Mouse (Mus musculus) liver, adult 2 months (tissue): ENCODE results near the gene Slc10a7. TPM values are rescaled to one million over a fixed set of nuclear protein-coding genes. Genes with fewer than 3 reads are reported as not detected.
"Not testable (repeated sequence)": the region's sequence is repeated elsewhere in the genome, so short reads cannot be mapped to it uniquely, and the experiment has no call there.

Experiments
- DNase-seq: peaks from one replicate; pipeline ENCODE4 v3.0.0-alpha.2; 2011; ENCODE audit warnings: low read depth, low spot score; ENCODE audit errors: extremely low read depth
- H3K27ac ChIP-seq: fragments of 200-500 bp; replicated peaks from 2 replicates; pipeline ENCODE4 v1.5.1; 2012; ENCODE audit warnings: low read depth, mild to moderate bottlenecking, control low read depth, inconsistent platforms, low read length; ENCODE audit not compliant: insufficient read depth
- H3K27me3 ChIP-seq: fragments of 200-500 bp; 2 replicates; pipeline ENCODE4 v1.6.1; 2012; ENCODE audit warnings: mild to moderate bottlenecking, moderate library complexity, low read length, inconsistent platforms; ENCODE audit not compliant: control insufficient read depth, insufficient read depth
- H3K36me3 ChIP-seq: fragments of 200-500 bp; 2 replicates; pipeline ENCODE4 v1.6.1; 2012; ENCODE audit warnings: low read length, inconsistent platforms; ENCODE audit not compliant: control insufficient read depth, insufficient read depth
- H3K4me1 ChIP-seq: fragments of 200-500 bp; 2 replicates; pipeline ENCODE4 v1.6.1; 2011; ENCODE audit warnings: low read length; ENCODE audit not compliant: control insufficient read depth, insufficient read depth
- H3K4me3 ChIP-seq: fragments of 200-500 bp; 2 replicates; pipeline ENCODE4 v1.5.1; 2011; ENCODE audit warnings: low read depth, mild to moderate bottlenecking, control low read depth, low read length, moderate library complexity; ENCODE audit not compliant: insufficient read depth
- H3K79me2 ChIP-seq: fragments of 200-500 bp; 2 replicates; pipeline ENCODE4 v1.6.1; 2012; ENCODE audit warnings: inconsistent platforms, mild to moderate bottlenecking, low read length, moderate library complexity; ENCODE audit not compliant: control insufficient read depth, insufficient read depth
- H3K9ac ChIP-seq: fragments of 200-500 bp; 2 replicates; pipeline ENCODE4 v1.6.1; 2012; ENCODE audit warnings: low read depth, mild to moderate bottlenecking, control low read depth, inconsistent platforms, low read length
- CTCF ChIP-seq: fragments of 200-500 bp; IDR thresholded peaks from 2 replicates; pipeline ENCODE4 v1.5.1; 2011; ENCODE audit warnings: low read depth, low read length, control low read depth
- POLR2A ChIP-seq: fragments of 200-500 bp; IDR thresholded peaks from 2 replicates; pipeline ENCODE4 v1.6.1; 2011; ENCODE audit warnings: low read length, control low read depth; ENCODE audit not compliant: insufficient read depth; ENCODE audit errors: extremely low read depth
- WGBS: fragments of 180-500 bp; shearing (Covaris S2); methylation state at CpG from one replicate; pipeline ENCODE4 v1.1.7; 2018; 5-methylcytosine and 5-hydroxymethylcytosine counted together
- polyA plus RNA-seq: library from polyadenylated mRNA; depleted of rRNA; stranded (reverse); fragments of >200 nt; gene quantifications from 2 replicates; pipeline ENCODE4 v1.2.3, GENCODE M21; 2012
- total RNA-seq: library from RNA; depleted of rRNA; stranded (reverse); fragments of >200 nt; gene quantifications from 2 replicates; pipeline ENCODE4 v1.2.3, GENCODE M21; 2014

The Slc10a7 gene
- total and polyA plus RNA-seq, 2 experiments = 6.3 to 6.6 TPM

DNA sequence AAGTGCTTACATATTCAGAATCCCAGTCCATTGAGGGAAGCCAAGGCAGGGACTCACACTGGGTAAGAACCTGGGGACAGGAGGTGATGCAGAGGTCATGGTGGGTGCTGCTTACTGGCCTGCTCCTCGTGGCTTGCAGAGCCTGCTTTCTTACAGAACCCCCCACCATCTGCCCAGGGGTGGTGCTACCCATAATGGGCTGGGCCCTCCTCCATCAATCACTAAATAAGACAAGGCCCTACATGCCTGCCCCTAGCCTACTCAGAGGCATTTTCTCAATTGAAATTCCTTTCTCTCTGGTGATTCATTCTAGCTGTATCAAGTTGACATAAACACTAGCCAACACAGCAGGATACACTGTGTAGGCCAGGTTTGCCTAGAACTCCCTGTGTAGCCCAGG, 34.5 kb downstream of the Slc10a7 start:
- 70% methylated on average over 1 of the region's 1 CpGs for WGBS
- TF ChIP-seq CTCF = no peak
- no peak for TF ChIP-seq POLR2A
- Histone ChIP-seq H3K9ac (no peak overlapping the region), H3K27ac (no peak overlapping the region), H3K79me2 (no peaks in the 10 kb centered on the region; the same call in 1 of the 2 replicates), H3K27me3 (no peaks in the 10 kb centered on the region), H3K4me3 (no peak overlapping the region), H3K36me3 (peaks cover 2% of the 10 kb centered on the region; the same call in 1 of the 2 replicates), H3K4me1 (no peaks in the 10 kb centered on the region)
- DNase-seq = no peak

DNA sequence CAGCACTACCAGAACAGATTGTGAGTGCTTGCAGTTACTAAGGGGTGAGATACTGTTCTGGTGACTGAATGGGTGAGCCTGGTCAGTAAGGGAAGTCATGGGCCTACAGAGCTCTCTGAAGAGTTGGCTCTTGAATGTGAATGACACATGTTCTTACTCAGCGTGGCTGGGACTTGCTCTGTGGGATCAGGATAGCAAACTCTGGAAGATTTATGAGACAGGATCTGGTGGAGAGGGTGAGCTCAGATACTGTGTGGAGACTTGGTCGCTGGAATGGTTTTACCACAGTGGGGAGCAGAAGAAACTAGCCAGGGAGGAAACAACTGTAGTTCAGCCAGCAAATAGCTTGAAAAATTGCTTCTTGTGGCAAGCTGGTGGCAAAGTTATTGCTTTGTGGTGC, 35.4 kb downstream of the Slc10a7 start:
- Histone ChIP-seq H3K4me3 (no peak overlapping the region), H3K4me1 (no peaks in the 10 kb centered on the region), H3K9ac (no peak overlapping the region), H3K79me2 (no peaks in the 10 kb centered on the region; the same call in 1 of the 2 replicates), H3K27me3 (no peaks in the 10 kb centered on the region), H3K27ac (no peak overlapping the region), H3K36me3 (peaks cover 2% of the 10 kb centered on the region; the same call in 1 of the 2 replicates)
- WGBS = 87% methylated on average over 2 of the region's 2 CpGs
- TF ChIP-seq POLR2A (no peak), CTCF (no peak)
- no peak for DNase-seq

DNA sequence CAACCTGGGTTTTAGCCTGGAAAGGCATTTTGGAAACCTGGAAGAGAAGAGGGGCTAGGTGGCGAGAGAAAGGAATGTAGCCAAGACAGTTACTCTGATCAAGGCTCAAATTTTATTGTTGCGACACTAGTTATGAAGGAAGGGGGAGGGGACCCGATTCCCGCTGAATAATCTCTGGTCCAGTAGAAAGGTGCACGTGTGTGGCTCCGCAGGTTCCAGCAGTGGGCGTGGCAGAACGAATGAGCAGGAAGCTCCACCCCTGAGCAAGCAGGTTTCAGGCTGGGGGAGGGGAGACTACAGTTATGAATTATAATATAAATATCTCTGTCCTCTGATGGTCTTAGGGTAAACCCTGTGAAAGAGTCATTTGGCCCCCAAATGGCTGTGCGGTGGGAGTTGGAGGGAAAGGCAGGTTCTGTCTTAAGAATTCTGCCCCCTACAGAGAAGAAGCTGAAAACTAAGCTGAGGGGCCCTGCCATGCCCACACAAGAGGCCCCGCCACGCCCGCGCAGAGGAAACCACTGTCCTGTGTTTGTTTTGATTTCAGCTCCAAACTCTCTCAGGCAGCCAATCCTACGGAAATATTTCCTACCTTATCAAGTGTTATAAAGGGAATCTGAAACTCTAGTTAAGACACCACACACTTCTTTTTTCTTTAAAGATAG, 36.1 kb downstream of the Slc10a7 start:
- H3K4me3 ChIP-seq, H3K27ac ChIP-seq, H3K27me3 ChIP-seq, H3K4me1 ChIP-seq, H3K9ac ChIP-seq, H3K36me3 ChIP-seq, H3K79me2 ChIP-seq, DNase-seq: not testable (repeated sequence)
- 76% methylated on average over 9 of the region's 14 CpGs for WGBS

GRCm38 (mm10) chr8:78549971-78550751, 41.0 kb downstream of the Slc10a7 start:
- H3K27ac ChIP-seq = no peak overlapping the region
- no peak overlapping the region for H3K4me3 ChIP-seq
- H3K9ac ChIP-seq = no peak overlapping the region
- 89% methylated on average over 10 of the region's 10 CpGs for WGBS
- H3K36me3 ChIP-seq = no peaks in the 10 kb centered on the region; the same call in 1 of the 2 replicates
- H3K27me3 ChIP-seq = no peaks in the 10 kb centered on the region
- H3K4me1 ChIP-seq = no peaks in the 10 kb centered on the region
- no peak for DNase-seq
- no peaks in the 10 kb centered on the region; the same call in 1 of the 2 replicates for H3K79me2 ChIP-seq
- TF ChIP-seq CTCF (no peak), POLR2A (no peak)

DNA sequence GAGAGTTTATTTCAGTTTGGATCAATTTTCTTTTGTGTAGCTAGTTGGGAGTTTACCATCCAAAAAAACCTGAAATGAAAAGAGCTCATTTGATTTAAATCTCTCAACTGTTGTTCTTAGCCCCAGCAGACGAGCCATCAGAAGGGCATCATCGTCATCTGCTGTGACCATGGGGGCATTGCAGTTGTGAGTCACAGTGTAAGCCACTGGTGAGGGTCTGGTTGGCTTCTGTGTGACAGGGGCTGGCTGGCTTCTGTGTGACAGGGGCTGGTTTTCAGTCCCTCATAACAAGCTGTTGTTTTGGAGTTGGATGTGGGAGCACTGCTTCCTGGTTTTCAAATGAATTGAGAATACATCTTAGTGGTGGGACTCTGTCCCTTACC, 41.6 kb downstream of the Slc10a7 start:
- Histone ChIP-seq H3K9ac (no peak overlapping the region), H3K4me1 (no peaks in the 10 kb centered on the region), H3K79me2 (no peaks in the 10 kb centered on the region; the same call in 1 of the 2 replicates), H3K36me3 (no peaks in the 10 kb centered on the region; the same call in 1 of the 2 replicates), H3K27me3 (no peaks in the 10 kb centered on the region), H3K4me3 (no peak overlapping the region), H3K27ac (no peak overlapping the region)
- 95% methylated on average over 2 of the region's 2 CpGs for WGBS
- no peak for DNase-seq
- TF ChIP-seq CTCF (no peak), POLR2A (no peak)

DNA sequence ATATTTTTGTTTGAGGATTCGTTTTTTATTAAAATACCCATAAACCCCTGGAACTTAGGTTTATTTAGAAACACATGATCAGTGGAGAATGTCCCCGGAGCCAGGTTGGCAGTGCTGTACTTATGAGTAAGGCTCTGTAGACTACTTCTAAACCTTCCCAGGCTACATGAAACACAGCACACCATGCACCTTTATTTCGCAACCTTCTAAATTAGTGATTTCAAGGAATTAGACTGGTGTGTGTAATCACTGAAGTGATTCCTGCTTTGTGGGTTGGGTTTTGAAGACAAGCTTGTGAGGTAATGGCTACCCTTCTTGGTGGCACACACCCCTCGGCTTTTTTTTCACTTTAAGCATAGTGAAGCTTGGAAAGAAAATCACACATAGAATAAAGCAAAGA, 46.7 kb downstream of the Slc10a7 start:
- no peak overlapping the region for H3K27ac ChIP-seq
- 93% methylated on average over 4 of the region's 4 CpGs for WGBS
- H3K36me3 ChIP-seq = no peaks in the 10 kb centered on the region; the same call in 1 of the 2 replicates
- H3K79me2 ChIP-seq = no peaks in the 10 kb centered on the region; the same call in 1 of the 2 replicates
- no peaks in the 10 kb centered on the region for H3K27me3 ChIP-seq
- H3K4me1 ChIP-seq = no peaks in the 10 kb centered on the region
- H3K4me3 ChIP-seq = no peak overlapping the region
- TF ChIP-seq POLR2A (no peak), CTCF (no peak)
- no peak for DNase-seq
- H3K9ac ChIP-seq = no peak overlapping the region
